Mouse (Mus musculus) brown adipose tissue, adult 24 weeks (tissue): ENCODE data around the gene Col11a2. TPM values are rescaled to one million over a fixed set of nuclear protein-coding genes. Genes with fewer than 3 reads are reported as not detected.

Experiments
- H3K27ac ChIP-seq: fragments of 200-500 bp; replicated peaks from 2 replicates; pipeline ENCODE4 v1.5.1; 2012; ENCODE audit warnings: low read depth, mild to moderate bottlenecking, low read length
- H3K4me1 ChIP-seq: fragments of 200-500 bp; 2 replicates; pipeline ENCODE4 v1.6.1; 2012; ENCODE audit warnings: low read length, mixed read lengths; ENCODE audit not compliant: control insufficient read depth, insufficient read depth, insufficient read length
- H3K4me3 ChIP-seq: fragments of 200-500 bp; 2 replicates; pipeline ENCODE4 v1.5.1; 2012; ENCODE audit warnings: low read depth, mild to moderate bottlenecking, low read length, moderate library complexity; ENCODE audit not compliant: insufficient read depth
- polyA plus RNA-seq: library from polyadenylated mRNA; stranded (reverse); fragments of >200 nt; gene quantifications from 2 replicates; pipeline ENCODE4 v1.2.4, GENCODE M21; 2012; ENCODE audit not compliant: missing spikeins, insufficient read depth, insufficient read length

The Col11a2 gene
- polyA plus RNA-seq, 1 experiment = 1.0 TPM

GRCm38 (mm10) chr17:34099531-34099930 lies 60.3 kb downstream of the Col11a2 start:
- H3K27ac ChIP-seq = no peak overlapping the region
- H3K4me1 ChIP-seq = no peaks in the 10 kb centered on the region
- no peak overlapping the region for H3K4me3 ChIP-seq

GRCm38 (mm10) chr17:34101185-34101584 lies 61.9 kb downstream of the Col11a2 start:
- Histone ChIP-seq H3K27ac (no peak overlapping the region), H3K4me3 (no peak overlapping the region), H3K4me1 (no peaks in the 10 kb centered on the region)

GRCm38 (mm10) chr17:34101604-34102032 lies 62.4 kb downstream of the Col11a2 start:
- Histone ChIP-seq H3K27ac (peak overlapping the region; percentile 66; the same call in 1 of the 2 replicates), H3K4me3 (peak overlapping the region; percentile 50), H3K4me1 (no peaks in the 10 kb centered on the region)

- Histone ChIP-seq H3K4me3 (no peak overlapping the region), H3K27ac (no peak overlapping the region; the same call in 1 of the 2 replicates), H3K4me1 (no peaks in the 10 kb centered on the region)
Measured at GRCm38 (mm10) chr17:34102831-34103230, 63.6 kb downstream of the Col11a2 start.

GRCm38 (mm10) chr17:34104804-34105203 lies 65.6 kb downstream of the Col11a2 start:
- no peaks in the 10 kb centered on the region for H3K4me1 ChIP-seq
- no peak overlapping the region for H3K27ac ChIP-seq
- no peak overlapping the region for H3K4me3 ChIP-seq

GRCm38 (mm10) chr17:34106555-34106954 lies 67.3 kb downstream of the Col11a2 start:
- H3K4me1 ChIP-seq = no peaks in the 10 kb centered on the region
- no peak overlapping the region for H3K4me3 ChIP-seq
- no peak overlapping the region for H3K27ac ChIP-seq

- no peak overlapping the region for H3K4me3 ChIP-seq
- H3K4me1 ChIP-seq = no peaks in the 10 kb centered on the region
- no peak overlapping the region for H3K27ac ChIP-seq
Measured at GRCm38 (mm10) chr17:34107109-34107867, 68.1 kb downstream of the Col11a2 start.

GRCm38 (mm10) chr17:34108460-34108859 lies 69.2 kb downstream of the Col11a2 start:
- H3K4me1 ChIP-seq = no peaks in the 10 kb centered on the region
- no peak overlapping the region for H3K27ac ChIP-seq
- H3K4me3 ChIP-seq = no peak overlapping the region

GRCm38 (mm10) chr17:34109038-34109805 lies 70.0 kb downstream of the Col11a2 start:
- no peaks in the 10 kb centered on the region for H3K4me1 ChIP-seq
- no peak overlapping the region for H3K27ac ChIP-seq
- H3K4me3 ChIP-seq = no peak overlapping the region

GRCm38 (mm10) chr17:34109806-34110195 lies 70.6 kb downstream of the Col11a2 start:
- H3K27ac ChIP-seq = no peak overlapping the region
- H3K4me3 ChIP-seq = no peak overlapping the region
- no peaks in the 10 kb centered on the region; the same call in 1 of the 2 replicates for H3K4me1 ChIP-seq

GRCm38 (mm10) chr17:34110309-34110708 lies 71.1 kb downstream of the Col11a2 start:
- H3K4me3 ChIP-seq = no peak overlapping the region
- H3K27ac ChIP-seq = no peak overlapping the region
- H3K4me1 ChIP-seq = no peaks in the 10 kb centered on the region; the same call in 1 of the 2 replicates

GRCm38 (mm10) chr17:34114114-34114513 lies 74.9 kb downstream of the Col11a2 start:
- Histone ChIP-seq H3K4me3 (no peak overlapping the region), H3K27ac (no peak overlapping the region), H3K4me1 (no peaks in the 10 kb centered on the region; the same call in 1 of the 2 replicates)

Other genes starting within 250 kb of the Col11a2 start
- 16.2 and 37.3 TPM in 2 replicates for gene Kank3, start 228.9 kb upstream of the Col11a2 start, polyA plus RNA-seq
- gene Rps28, start 214.9 kb upstream of the Col11a2 start, polyA plus RNA-seq = 587 and 667 TPM in 2 replicates
- gene Ndufa7, start 214.9 kb upstream of the Col11a2 start, polyA plus RNA-seq = 1,002 and 1,055 TPM in 2 replicates
- 21.6 and 25.3 TPM in 2 replicates for gene Cd320, start 196.3 kb upstream of the Col11a2 start, polyA plus RNA-seq
- not detected in 2 replicates for gene Gm7029, start 165.6 kb upstream of the Col11a2 start, polyA plus RNA-seq
- not detected in 2 replicates for gene Kifc1, start 148.8 kb upstream of the Col11a2 start, polyA plus RNA-seq
- gene Platr17, start 134.3 kb upstream of the Col11a2 start, polyA plus RNA-seq = not detected in 2 replicates
- gene Daxx, start 130.0 kb upstream of the Col11a2 start, polyA plus RNA-seq = 13.6 and 26.9 TPM in 2 replicates
- 75.7 and 99.3 TPM in 2 replicates for gene Tapbp, start 123.5 kb upstream of the Col11a2 start, polyA plus RNA-seq
- 9.5 and 11.1 TPM in 2 replicates for gene Zbtb22, start 123.5 kb upstream of the Col11a2 start, polyA plus RNA-seq
- gene Rgl2, start 109.9 kb upstream of the Col11a2 start, polyA plus RNA-seq = 16.4 and 20.2 TPM in 2 replicates
- 83.2 and 131 TPM in 2 replicates for gene Pfdn6, start 99.1 kb upstream of the Col11a2 start, polyA plus RNA-seq
- gene Wdr46, start 98.8 kb upstream of the Col11a2 start, polyA plus RNA-seq = 6.6 and 10.1 TPM in 2 replicates
- gene B3galt4, start 87.9 kb upstream of the Col11a2 start, polyA plus RNA-seq = 2.2 and 2.4 TPM in 2 replicates
- gene Vps52, start 83.6 kb upstream of the Col11a2 start, polyA plus RNA-seq = 23.9 and 29.3 TPM in 2 replicates
- 635 and 763 TPM in 2 replicates for gene Rps18, start 83.4 kb upstream of the Col11a2 start, polyA plus RNA-seq
- 394 and 673 TPM in 2 replicates for gene H2-K1, start 39.1 kb upstream of the Col11a2 start, polyA plus RNA-seq
- gene Ring1, start 14.8 kb upstream of the Col11a2 start, polyA plus RNA-seq = 10.2 and 10.3 TPM in 2 replicates
- 214 and 236 TPM in 2 replicates for gene H2-Ke6, start 11.4 kb upstream of the Col11a2 start, polyA plus RNA-seq
- 40.0 and 44.7 TPM in 2 replicates for gene Slc39a7, start 7.8 kb upstream of the Col11a2 start, polyA plus RNA-seq
- gene Rxrb, start 7.6 kb upstream of the Col11a2 start, polyA plus RNA-seq = 23.6 and 38.7 TPM in 2 replicates
- not detected in 2 replicates for gene H2-Oa, start 52.9 kb downstream of the Col11a2 start, polyA plus RNA-seq
- gene H2-DMa, start 80.1 kb downstream of the Col11a2 start, polyA plus RNA-seq = 6.9 and 10.5 TPM in 2 replicates
- gene Brd2, start 83.2 kb downstream of the Col11a2 start, polyA plus RNA-seq = 82.7 and 86.3 TPM in 2 replicates
- gene H2-DMb2, start 103.9 kb downstream of the Col11a2 start, polyA plus RNA-seq = not detected in 2 replicates
- 11.1 and 14.7 TPM in 2 replicates for gene H2-DMb1, start 113.6 kb downstream of the Col11a2 start, polyA plus RNA-seq
- 5.5 and 6.9 TPM in 2 replicates for gene Tap1, start 148.1 kb downstream of the Col11a2 start, polyA plus RNA-seq
- gene Psmb9, start 148.3 kb downstream of the Col11a2 start, polyA plus RNA-seq = 17.4 and 34.6 TPM in 2 replicates
- gene Psmb8, start 158.3 kb downstream of the Col11a2 start, polyA plus RNA-seq = 20.2 and 21.9 TPM in 2 replicates
- 23.5 and 27.7 TPM in 2 replicates for gene Tap2, start 164.1 kb downstream of the Col11a2 start, polyA plus RNA-seq
- gene H2-Ob, start 199.5 kb downstream of the Col11a2 start, polyA plus RNA-seq = 0.55 and 2.1 TPM in 2 replicates
- gene H2-Ab1, start 218.3 kb downstream of the Col11a2 start, polyA plus RNA-seq = 71.7 and 90.6 TPM in 2 replicates
- gene H2-Aa, start 248.4 kb downstream of the Col11a2 start, polyA plus RNA-seq = 181 and 183 TPM in 2 replicates